Mouse (Mus musculus) heart, postnatal 0 days (tissue): Measurements from ENCODE around the gene Tgfbr2. TPM values are rescaled to one million over a fixed set of nuclear protein-coding genes. Genes with fewer than 3 reads are reported as not detected.

Experiments
- ATAC-seq: fragments of 200-750 bp; cut with Nextera tagmentation; 2 replicates; pipeline ENCODE4 v1.8.0; 2017; ENCODE audit warnings: low read depth, moderate number of reproducible peaks, moderate library complexity; ENCODE audit not compliant: insufficient read depth
- DNase-seq: peaks from one replicate; pipeline ENCODE4 v3.0.0-alpha.2; 2016; ENCODE audit warnings: low spot score
- H3K27ac ChIP-seq: fragments of 300-500 bp; sonication (generic); 2 replicates; pipeline ENCODE4 v1.5.1; 2014; ENCODE audit warnings: low read depth, mild to moderate bottlenecking
- H3K27me3 ChIP-seq: fragments of 300-500 bp; sonication (generic); 2 replicates; pipeline ENCODE4 v1.6.1; 2014; ENCODE audit warnings: low read length, mixed read lengths; ENCODE audit not compliant: control insufficient read depth, insufficient read depth
- H3K36me3 ChIP-seq: fragments of 300-500 bp; sonication (generic); replicated peaks from 2 replicates; pipeline ENCODE4 v1.6.1; 2014; ENCODE audit warnings: low read length, mixed read lengths; ENCODE audit not compliant: control insufficient read depth, insufficient read depth
- H3K4me1 ChIP-seq: fragments of 300-500 bp; sonication (generic); 2 replicates; pipeline ENCODE4 v1.6.1; 2014; ENCODE audit warnings: antibody characterized with exemption; ENCODE audit not compliant: control insufficient read depth, insufficient read depth
- H3K4me2 ChIP-seq: fragments of 300-500 bp; sonication (generic); 2 replicates; pipeline ENCODE4 v1.6.1; 2014; ENCODE audit warnings: low read depth, mild to moderate bottlenecking, low read length, moderate library complexity
- H3K4me3 ChIP-seq: fragments of 300-500 bp; sonication (generic); 2 replicates; pipeline ENCODE4 v1.5.1; 2014; ENCODE audit warnings: low read depth, low read length
- H3K9ac ChIP-seq: fragments of 300-500 bp; sonication (generic); replicated peaks from 2 replicates; pipeline ENCODE4 v1.6.1; 2014; ENCODE audit warnings: low read depth, low read length, mixed read lengths
- H3K9me3 ChIP-seq: fragments of 300-500 bp; sonication (generic); replicated peaks from 2 replicates; pipeline ENCODE4 v1.6.1; 2016; ENCODE audit warnings: low read length; ENCODE audit not compliant: control insufficient read depth
- CTCF ChIP-seq: IDR thresholded peaks from 2 replicates; pipeline ENCODE4 v1.5.1; 2016; ENCODE audit warnings: antibody characterized with exemption, control low read depth, low read depth
- EP300 ChIP-seq: IDR thresholded peaks from 2 replicates; pipeline ENCODE4 v1.6.1; 2016; ENCODE audit warnings: antibody characterized with exemption, low read depth
- WGBS: fragments of 180-500 bp; shearing (Covaris S2); extraction: QIAGEN DNeasy Blood & Tissue Kit; methylation state at CpG from one replicate; pipeline ENCODE4 v1.1.7; 2014; 5-methylcytosine and 5-hydroxymethylcytosine counted together
- polyA plus RNA-seq: library from polyadenylated mRNA; unstranded; fragments of >200 nt; fragmentation: Nextera tagmentation; extraction: Ambion mirVana; gene quantifications from 2 replicates; pipeline ENCODE4 v1.2.1, GENCODE M21; 2015
- total RNA-seq: library from RNA; depleted of rRNA; stranded (reverse); fragments of >200 nt; gene quantifications from 2 replicates; pipeline ENCODE4 v1.2.3, GENCODE M21; 2014; ENCODE audit warnings: low replicate concordance

Tgfbr2 gene
- total and polyA plus RNA-seq, 2 experiments from 2014 or later = 16.0 to 70.8 TPM

GRCm38 (mm10) chr9:116139549-116139948 is 35.6 kb downstream of the Tgfbr2 start:
- Histone ChIP-seq H3K4me1 (peaks cover 21% of the 10 kb centered on the region), H3K9ac (no peak overlapping the region), H3K36me3 (0 out of 2 replicates have a peak, but pooled peaks cover 4% of the 10 kb centered on the region), H3K9me3 (no peaks in the 10 kb centered on the region), H3K27me3 (no peaks in the 10 kb centered on the region), H3K4me2 (no peak overlapping the region), H3K27ac (no peak overlapping the region), H3K4me3 (no peak overlapping the region)
- WGBS = 72% methylated on average over 7 of the region's 7 CpGs
- ATAC-seq = no peak
- no peak for DNase-seq
- TF ChIP-seq CTCF (no peak), EP300 (no peak)

DNA sequence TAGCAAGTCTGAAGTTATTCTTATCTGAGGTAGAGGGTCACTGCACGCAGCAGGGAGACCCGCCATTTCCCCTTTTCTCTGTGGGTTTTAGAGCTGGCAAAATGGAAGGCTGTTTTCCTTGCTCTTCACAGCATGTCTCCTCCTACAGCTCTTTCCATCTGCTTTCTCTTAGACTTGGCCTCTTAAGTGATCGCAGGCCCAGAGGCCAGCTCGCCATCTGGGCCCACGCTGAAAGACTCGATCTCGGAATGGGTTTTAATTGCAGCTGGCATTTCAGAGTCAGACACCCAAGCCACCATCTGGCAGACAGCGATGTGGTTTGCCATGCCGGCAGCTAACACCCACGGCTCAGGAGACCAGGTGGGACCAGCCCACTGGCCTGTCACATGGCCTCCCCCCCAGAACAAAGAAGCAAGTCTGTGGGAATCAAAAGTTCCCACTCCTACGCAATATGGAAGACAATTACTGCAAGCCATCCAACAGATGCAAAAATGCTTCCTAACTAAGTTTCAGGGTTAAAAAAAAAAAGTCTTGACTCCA is 36.5 kb downstream of the Tgfbr2 start:
- no peak for ATAC-seq
- Histone ChIP-seq H3K4me1 (peaks cover 14% of the 10 kb centered on the region), H3K27ac (no peak overlapping the region), H3K9me3 (no peaks in the 10 kb centered on the region), H3K27me3 (no peaks in the 10 kb centered on the region), H3K36me3 (0 out of 2 replicates have a peak, but pooled peaks cover 4% of the 10 kb centered on the region), H3K4me3 (no peak overlapping the region), H3K4me2 (no peak overlapping the region), H3K9ac (no peak overlapping the region)
- TF ChIP-seq EP300 = no peak
- no peak for TF ChIP-seq CTCF
- no peak for DNase-seq
- WGBS = 81% methylated on average over 11 of the region's 11 CpGs

GRCm38 (mm10) chr9:116137645-116138044 is 37.5 kb downstream of the Tgfbr2 start:
- no peak for DNase-seq
- WGBS = 72% methylated on average over 3 of the region's 3 CpGs
- H3K36me3 ChIP-seq = 0 out of 2 replicates have a peak, but pooled peaks cover 4% of the 10 kb centered on the region
- no peak overlapping the region for H3K4me3 ChIP-seq
- no peaks in the 10 kb centered on the region for H3K9me3 ChIP-seq
- no peak overlapping the region for H3K27ac ChIP-seq
- H3K4me2 ChIP-seq = no peak overlapping the region
- H3K4me1 ChIP-seq = peaks cover 20% of the 10 kb centered on the region
- ATAC-seq = no peak
- no peaks in the 10 kb centered on the region for H3K27me3 ChIP-seq
- H3K9ac ChIP-seq = no peak overlapping the region
- TF ChIP-seq EP300 (no peak), CTCF (no peak)

DNA sequence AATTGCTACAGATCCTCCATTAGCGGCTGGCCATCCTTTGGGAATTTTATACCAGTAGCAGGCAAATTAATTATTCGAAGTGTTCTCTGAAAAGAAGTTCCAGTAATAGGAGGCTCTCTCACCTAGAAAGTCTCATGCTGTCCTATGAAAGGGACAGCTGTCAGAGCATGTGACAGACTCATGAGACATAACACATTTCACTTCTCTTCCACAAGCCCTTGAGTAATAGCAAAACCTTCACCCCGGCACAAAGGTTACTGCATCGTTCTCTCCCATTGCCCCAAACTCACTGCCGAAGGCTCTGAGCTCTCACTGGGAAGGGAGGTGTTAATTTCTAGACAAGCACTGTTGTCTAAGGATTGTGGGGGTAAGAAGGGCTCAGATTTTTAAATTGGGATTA is 38.3 kb downstream of the Tgfbr2 start:
- Histone ChIP-seq H3K27ac (no peak overlapping the region), H3K27me3 (no peaks in the 10 kb centered on the region), H3K4me1 (peaks cover 20% of the 10 kb centered on the region), H3K4me2 (no peak overlapping the region), H3K9me3 (no peaks in the 10 kb centered on the region), H3K9ac (no peak overlapping the region), H3K4me3 (no peak overlapping the region), H3K36me3 (0 out of 2 replicates have a peak, but pooled peaks cover 4% of the 10 kb centered on the region)
- ATAC-seq (no peak), DNase-seq (no peak)
- no peak for TF ChIP-seq CTCF
- no peak for TF ChIP-seq EP300
- WGBS = 75% methylated on average over 5 of the region's 5 CpGs

- no peak for TF ChIP-seq CTCF
- TF ChIP-seq EP300 = no peak
- no peaks in the 10 kb centered on the region for H3K27me3 ChIP-seq
- H3K4me3 ChIP-seq = no peak overlapping the region
- 82% methylated on average over 6 of the region's 6 CpGs for WGBS
- no peaks in the 10 kb centered on the region for H3K9me3 ChIP-seq
- H3K4me2 ChIP-seq = no peak overlapping the region
- no peak overlapping the region for H3K9ac ChIP-seq
- ATAC-seq (no peak), DNase-seq (no peak)
- H3K36me3 ChIP-seq = 0 out of 2 replicates have a peak, but pooled peaks cover 9% of the 10 kb centered on the region
- H3K4me1 ChIP-seq = peaks cover 20% of the 10 kb centered on the region
- no peak overlapping the region for H3K27ac ChIP-seq
These were observed 39.0 kb downstream of the Tgfbr2 start for GRCm38 (mm10) chr9:116136146-116136545.

DNA sequence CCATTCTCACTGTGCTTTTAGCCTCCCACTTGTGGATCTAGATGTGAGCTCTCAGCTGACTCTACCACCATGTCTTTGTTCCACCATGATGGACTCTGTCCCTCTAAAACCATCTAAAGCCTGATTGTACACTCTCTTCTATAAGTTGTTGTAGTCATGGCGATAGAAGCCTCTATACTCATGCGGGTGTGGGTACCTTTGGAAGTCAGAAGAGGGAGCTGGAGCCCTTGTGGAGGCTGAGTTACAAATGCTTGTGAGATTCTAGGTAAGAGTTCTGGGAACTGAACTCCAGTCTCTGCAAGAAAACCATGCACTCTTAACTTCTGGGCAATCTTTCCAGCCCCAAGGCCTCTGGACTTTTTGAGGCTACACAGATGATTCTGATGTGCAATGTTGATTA is 40.7 kb downstream of the Tgfbr2 start:
- H3K4me2 ChIP-seq = no peak overlapping the region
- H3K4me1 ChIP-seq = peaks cover 11% of the 10 kb centered on the region
- H3K27ac ChIP-seq = no peak overlapping the region
- ATAC-seq (no peak), DNase-seq (no peak)
- H3K9ac ChIP-seq = no peak overlapping the region
- no peaks in the 10 kb centered on the region for H3K9me3 ChIP-seq
- TF ChIP-seq EP300 (no peak), CTCF (peak; percentile 24; the same call in 1 of the 2 replicates)
- 94% methylated on average over 2 of the region's 2 CpGs for WGBS
- H3K4me3 ChIP-seq = no peak overlapping the region
- H3K36me3 ChIP-seq = peaks cover 19% of the 10 kb centered on the region
- no peaks in the 10 kb centered on the region for H3K27me3 ChIP-seq
